Mouse (Mus musculus) kidney, adult 9 months (tissue): Measurements from ENCODE around the gene Pde6g.
"Not testable (repeated sequence)": the region's sequence is repeated elsewhere in the genome, so short reads cannot be mapped to it uniquely, and the experiment has no call there.

Experiments
- DNase-seq: peaks from one replicate; pipeline ENCODE4 v3.0.0; 2022

Pde6g gene

DNA sequence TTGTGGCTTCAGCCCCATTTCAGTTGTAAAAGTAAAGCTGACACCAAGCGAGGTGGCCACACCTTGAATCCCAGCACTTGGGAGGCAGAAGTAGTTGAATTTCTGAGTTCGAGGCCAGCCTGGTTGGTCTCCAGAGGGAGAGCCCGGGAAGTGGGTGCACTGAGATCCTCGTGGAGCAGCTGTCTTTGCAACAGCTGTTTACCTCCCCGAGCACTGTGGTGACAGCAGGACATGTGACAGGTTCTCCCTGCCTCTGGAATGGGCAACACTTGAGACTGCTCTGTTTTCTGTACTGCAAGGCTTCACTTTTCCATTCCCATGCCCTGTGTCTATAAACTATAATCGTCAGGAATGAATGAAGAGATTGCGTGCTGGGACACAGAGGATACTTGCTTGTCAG, 35.4 kb downstream of the Pde6g start:
- no peak for DNase-seq

DNA sequence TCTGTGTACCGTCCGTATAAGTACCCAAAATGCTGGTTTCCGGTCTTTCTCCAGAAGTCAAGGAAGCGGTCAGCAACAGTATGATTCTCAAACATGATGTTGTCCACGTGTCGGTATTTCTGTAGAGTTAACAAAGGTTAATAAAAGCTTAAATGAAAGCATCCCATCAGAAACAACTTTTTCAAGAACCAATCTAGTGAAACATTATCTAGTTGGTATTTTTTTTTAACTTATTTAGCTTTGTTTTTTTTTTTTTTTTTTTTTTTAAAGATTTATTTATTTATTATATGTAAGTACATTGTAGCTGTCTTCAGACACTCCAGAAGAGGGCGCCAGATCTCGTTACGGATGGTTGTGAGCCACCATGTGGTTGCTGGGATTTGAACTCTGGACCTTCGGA, 39.7 kb downstream of the Pde6g start:
- not testable (repeated sequence) for DNase-seq

DNA sequence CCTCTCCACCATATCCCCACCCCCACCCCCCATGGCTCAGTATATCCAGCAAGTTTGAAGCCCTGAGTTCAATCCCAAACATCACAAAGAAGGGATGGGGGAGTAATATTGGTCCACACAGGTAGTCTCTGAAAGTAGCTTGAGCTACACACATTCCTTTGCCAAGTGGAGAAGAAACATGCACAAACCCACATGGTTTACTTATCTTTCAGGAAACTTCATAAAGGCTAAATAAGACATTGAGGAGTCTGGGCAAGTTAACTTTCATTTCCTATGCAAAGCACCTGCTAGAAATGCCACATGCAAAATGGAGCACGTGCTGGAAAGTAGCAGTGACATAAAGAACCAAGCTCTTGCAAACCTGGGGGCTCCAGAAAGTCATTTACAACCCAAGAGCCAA, 46.9 kb downstream of the Pde6g start:
- DNase-seq: no peak

DNA sequence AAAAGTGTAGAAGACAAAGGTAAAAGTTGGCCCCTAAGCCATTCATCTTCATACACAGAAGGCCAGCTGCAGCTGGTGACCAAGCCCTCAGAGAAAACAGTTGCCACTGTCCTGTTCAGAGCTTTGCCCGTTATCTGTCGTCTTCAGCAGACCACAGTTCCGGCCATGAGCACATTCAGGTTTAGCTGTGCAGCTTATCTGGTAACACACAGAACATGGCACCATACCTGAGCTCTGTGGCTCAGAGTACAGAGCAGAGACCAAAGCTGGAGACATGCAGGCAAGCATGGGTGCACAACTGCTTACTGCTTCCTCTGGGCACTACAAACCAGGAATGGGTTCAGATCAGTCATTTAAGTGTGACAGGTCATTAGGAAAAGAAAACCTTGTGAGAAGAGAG, 47.4 kb downstream of the Pde6g start:
- DNase-seq: no peak

DNA sequence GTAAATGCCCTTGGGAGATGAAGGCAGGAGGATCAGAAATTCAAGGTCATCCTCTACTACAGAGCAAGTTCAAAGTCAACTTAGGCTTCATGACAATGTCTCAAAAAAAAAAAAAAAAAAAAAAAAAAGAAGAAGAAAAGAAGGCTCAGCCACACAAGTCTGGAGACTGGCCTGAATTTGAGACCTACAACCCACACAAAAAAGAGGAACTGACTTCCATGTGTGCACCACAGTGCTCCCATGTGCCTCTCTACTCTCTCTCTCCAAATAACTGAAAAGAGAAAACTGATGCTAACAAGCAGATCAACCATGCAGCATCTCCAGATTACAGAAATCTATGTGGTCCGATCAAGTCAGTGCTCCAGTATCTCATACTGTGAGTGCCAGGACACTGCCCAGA, 48.5 kb downstream of the Pde6g start:
- DNase-seq: no peak

DNA sequence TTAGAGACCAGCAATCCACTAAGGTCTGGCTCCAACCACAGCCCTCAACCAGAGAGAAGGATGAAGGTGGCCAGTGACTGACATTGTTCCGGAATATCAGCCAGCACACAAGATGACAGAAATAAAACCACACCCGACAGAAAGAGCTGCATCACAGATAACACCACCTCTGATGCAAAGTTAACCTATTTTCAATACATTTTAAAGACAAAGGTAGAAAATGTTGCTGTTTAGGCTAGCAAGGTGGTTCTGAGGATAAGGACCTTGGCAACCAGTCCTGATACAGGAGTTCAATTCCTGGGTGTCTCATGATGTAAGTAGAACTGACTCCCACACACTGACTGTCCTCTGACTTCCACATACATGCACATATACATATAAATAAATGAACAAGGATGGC, 54.0 kb downstream of the Pde6g start:
- no peak for DNase-seq
